Mouse (Mus musculus) gastrocnemius, adult 18-20 months (tissue): ENCODE results near the gene Ndufa13. TPM values are rescaled to one million over a fixed set of nuclear protein-coding genes. Genes with fewer than 3 reads are reported as not detected.

ENCODE experiments used
- DNase-seq: peaks from one replicate; pipeline ENCODE4 v3.0.0; 2021; ENCODE audit warnings: low spot score
- total RNA-seq, 2 experiments: library from RNA; stranded (reverse); gene quantifications; 2 replicates each; pipeline ENCODE4 v1.2.3; 2021

The Ndufa13 gene
- total RNA-seq, 2 experiments from 2014 or later: 347 to 364 TPM

DNA sequence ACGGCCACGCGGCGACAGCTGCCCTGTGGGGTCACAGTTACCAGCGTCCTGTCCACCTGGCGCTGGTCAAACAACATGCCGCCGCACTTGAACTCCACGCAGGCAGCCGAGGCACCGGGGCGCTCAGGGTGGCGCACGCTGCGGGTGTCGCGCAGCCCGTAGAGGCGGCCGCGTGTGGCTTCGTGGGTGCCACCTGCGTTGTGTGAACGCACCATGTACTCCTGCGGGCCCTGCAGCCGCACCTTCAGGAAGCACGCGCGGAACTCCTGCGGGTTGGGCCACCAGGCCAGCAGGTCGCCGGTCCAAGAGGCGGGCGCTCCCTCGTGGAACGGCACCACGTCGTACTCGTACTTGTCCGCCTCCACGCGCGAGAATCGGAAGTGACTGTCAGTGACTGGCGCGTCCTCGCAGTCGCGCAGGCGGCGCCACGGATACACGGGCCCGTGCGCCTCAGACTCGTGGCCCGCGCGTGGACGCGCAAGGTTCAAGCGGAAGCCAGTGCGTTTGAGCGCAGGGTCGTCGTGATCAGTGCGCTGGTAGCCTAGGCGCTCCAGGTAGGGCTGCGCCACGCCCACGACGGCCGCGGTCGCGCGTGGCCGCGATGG, 21.0 kb downstream of the Ndufa13 start:
- no peak for DNase-seq

GRCm38 (mm10) chr8:69880841-69881240, 21.5 kb downstream of the Ndufa13 start:
- DNase-seq: no peak

GRCm38 (mm10) chr8:69879678-69880077, 22.7 kb downstream of the Ndufa13 start:
- DNase-seq: no peak

DNA sequence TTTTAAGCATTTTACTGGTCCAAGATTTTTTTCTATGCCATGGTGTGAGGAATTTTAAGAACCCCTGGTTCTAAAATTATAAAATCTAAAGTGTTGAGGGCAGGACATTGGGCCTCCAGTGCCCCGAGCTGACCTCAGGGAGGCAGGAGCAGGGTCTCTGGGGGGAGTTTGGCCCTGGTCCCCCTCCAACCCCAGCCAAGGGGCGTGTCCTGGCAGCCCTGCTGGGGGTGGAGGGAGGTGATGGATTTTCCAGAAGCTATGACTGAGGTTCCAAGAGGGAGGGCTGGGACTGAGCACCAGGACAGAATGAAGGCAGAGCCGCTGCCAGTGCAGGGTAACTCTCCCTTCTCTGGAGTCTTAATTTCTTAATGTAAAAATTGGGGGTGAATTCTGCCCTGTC, 24.4 kb downstream of the Ndufa13 start:
- DNase-seq: no peak

DNA sequence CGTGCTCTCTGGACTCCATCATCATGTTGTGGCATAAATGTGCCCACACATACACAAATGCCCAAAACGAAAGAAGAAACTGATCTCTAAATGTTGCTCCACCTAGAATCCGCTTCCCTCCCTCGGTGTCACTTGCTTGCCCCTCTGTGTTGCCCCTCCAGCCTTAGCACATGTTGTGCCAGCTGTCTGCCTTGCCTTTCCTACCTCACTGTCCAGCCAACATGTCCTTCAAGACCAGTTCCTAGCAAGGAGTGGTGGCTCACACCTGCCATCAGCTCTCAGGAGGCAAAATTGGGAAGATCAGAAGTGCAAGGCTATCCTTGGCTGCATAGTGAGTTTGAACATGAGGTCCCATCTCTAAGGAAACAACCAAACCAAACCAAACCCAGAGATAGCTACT, 25.0 kb downstream of the Ndufa13 start:
- DNase-seq: no peak

- DNase-seq: no peak
Measured at GRCm38 (mm10) chr8:69876967-69877366, 25.4 kb downstream of the Ndufa13 start.

DNA sequence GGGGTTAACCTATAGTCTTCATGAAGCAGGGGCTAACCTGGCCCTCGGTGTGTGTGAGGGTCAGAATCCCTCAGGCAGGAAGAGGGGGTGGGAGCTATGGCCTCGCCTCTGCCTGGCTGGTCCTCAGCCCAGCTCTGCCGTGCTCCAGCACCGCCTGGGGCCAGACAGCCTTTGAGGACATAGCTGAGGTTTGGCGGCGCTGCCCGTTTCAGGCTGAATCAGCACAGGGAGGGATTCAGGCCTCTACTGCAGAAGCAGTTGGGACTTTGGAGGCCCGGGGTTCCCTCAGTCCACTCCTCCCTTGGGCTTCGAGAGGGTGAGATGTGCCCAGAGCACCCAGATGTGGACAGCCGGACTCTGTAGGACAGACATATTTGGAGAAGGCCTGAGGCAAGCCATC, 26.3 kb downstream of the Ndufa13 start:
- DNase-seq: no peak

- peak; percentile 69 for DNase-seq
Measured at GRCm38 (mm10) chr8:69874654-69875053, 27.7 kb downstream of the Ndufa13 start.

DNA sequence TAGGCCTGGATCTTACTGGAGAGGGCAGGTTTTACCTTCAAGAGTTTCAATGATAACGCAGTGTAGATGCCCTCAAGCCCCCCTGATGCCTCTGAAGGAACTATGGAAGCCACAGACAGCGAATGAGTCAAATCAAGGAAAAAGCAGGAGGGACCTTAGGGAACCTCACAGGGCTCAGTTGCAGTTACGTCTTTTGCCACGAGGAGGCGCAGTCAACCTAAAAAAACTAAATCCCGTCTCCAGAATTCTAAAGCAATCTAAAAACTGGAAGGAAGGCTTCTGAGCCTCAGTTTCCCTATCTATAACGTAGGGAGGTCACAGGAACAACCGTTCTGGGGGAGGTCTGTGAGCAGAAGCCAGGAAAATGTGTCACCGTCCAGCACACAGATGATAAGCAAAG, 28.2 kb downstream of the Ndufa13 start:
- peak; percentile 61 for DNase-seq

GRCm38 (mm10) chr8:69870907-69871306, 31.5 kb downstream of the Ndufa13 start:
- DNase-seq: no peak

DNA sequence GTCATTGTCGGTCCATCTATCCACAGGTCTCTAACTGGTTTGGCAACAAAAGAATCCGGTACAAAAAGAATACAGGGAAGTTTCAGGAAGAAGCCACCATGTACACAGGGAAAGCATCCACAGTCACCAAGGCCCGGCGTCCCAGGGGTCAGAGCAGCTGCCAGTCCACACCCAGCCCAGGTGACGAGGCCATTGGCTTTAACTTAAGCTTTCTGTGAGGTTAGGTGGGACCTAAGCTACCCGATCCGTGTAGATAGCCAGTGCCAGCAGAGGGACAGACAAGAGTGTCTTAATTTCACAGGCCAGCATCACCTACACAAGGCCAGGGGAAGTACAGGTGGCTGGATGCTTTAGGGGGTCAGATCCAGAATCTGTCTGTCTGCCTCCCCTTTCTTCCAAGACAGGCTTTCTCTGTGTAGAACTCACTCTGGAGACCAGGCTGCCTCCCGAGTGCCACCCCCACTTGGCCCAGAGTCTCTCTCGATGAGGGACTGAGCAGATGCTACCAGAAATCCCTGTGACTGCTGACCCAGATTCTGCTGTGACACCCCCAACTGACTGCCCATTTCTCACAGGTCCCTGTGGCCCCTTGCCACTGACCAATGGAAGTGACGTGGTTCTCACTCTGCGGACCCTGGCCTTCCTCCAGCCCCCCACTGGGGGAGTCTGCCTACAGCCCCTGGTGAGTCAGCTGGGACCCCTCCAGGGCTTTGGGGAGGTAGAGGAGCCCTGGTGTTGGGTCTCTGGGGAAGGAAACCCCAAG, 32.2 kb downstream of the Ndufa13 start:
- no peak for DNase-seq

DNA sequence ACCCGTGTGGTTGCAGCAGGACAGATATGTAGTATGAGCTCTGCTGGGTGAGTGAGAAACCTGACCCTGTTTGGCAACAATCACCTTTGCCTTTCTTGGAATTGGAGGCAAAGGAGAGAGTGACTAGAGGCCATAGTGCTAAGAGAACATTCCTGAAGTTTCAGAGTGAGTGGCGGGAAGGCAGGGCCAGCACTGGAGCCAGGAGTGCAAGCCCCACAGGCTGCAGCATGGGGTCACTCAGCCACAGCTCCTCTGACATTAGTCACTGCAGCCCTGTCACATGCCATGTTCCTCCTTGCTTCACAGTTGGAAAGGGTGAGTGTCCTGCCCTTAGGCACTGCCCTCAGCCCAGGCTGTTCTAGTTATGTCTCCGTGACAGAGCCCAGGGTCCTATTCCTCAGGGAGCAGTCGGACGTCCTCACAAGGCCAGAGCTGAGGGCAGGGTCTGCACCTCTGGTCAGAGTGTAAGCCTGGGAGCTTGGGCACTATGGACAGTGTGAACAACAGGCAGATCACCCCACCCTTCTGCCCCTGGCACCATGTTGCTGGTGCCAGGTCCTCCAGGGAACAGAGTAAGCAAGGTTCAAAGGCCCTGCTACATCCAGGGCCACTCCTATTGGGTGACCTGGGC, 34.5 kb downstream of the Ndufa13 start:
- peak; percentile 30 for DNase-seq

DNA sequence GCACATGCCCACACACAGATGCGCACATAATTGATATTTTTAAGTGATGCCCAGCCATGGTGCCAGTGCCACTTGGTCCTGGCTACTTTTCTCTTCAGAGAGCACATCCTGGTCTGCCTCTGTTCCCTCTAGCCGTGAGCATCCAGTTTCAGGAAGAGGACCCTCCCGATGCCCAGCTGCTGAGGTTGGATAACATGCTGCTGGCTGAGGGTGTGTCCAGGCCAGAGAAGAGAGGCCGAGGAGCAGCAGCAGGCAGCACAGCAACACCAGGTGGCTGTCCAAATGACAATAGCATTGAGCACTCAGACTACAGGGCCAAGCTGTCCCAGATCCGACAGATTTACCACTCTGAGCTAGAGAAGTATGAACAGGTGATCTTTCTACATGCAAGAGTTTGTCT, 38.2 kb downstream of the Ndufa13 start:
- DNase-seq: no peak

GRCm38 (mm10) chr8:69863387-69864020, 38.9 kb downstream of the Ndufa13 start:
- DNase-seq: no peak

GRCm38 (mm10) chr8:69861251-69861650, 41.1 kb downstream of the Ndufa13 start:
- DNase-seq: no peak

DNA sequence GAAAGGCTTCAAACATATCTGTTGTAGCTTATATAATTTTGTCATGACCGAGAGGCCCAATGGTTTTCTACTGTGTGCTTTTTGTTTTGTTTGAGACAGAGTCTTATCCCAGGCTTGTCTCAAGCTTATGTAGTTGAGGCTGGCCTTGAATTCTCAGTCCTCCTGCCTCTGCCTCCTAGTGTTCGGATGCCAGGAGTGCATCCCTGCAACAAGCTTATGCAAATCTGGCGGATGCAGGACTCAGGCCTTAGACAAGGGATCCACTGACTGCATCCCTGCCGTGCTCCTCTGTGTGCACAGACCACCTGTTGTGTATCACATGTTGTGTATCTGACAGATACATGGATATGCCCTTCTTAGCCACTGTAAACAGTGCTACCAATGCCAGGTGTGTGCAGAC, 41.6 kb downstream of the Ndufa13 start:
- DNase-seq: no peak

- no peak for DNase-seq
Measured at GRCm38 (mm10) chr8:69853869-69854268, 48.5 kb downstream of the Ndufa13 start.

DNA sequence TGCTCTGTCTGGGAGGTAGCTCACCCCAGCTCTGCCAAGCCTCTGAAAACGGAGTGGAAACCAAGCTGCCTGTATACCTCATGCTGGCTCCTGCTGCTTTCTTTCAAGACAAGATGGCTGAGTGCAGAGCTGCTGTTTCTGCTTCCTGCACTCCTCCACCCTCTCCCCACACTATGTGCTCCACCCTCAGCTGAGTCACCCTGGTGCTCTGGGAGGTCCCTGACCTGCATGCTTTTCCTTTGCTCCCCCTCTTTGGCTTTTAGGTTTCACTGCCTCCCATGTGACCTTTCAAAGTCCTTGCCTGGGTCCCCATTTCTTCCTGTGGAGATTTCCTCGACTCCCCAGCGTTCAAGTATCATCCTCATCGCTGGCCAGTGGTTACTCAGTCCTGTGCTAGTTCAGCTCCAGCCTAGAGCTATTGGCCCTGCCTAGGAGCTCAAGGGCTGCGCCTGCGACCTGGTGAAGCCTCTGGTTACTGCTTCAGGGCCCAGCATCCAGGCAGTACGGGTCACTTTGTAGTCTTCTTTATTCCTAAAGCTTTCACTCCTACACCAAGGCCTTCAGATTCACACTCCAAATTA, 51.3 kb downstream of the Ndufa13 start:
- no peak for DNase-seq

DNA sequence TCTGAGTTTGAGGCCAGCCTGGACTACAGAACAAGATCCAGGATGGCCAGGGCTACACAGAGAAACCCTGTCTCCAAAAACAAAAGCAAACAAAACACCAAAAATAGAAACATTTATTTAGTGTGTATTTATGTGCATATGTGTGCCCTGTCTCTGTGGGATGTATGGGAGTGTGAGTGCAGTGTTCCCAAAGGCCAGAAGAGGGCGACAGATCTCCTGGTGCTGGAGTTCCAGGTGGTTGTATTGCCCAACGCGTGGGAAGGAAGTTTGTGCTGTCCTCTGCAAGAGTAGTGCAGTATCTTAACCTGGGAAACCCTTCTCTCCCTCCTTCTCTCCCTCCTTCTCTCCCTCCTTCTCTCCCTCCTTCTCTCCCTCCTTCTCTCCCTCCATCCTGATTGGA, 52.5 kb downstream of the Ndufa13 start:
- DNase-seq: no peak

GRCm38 (mm10) chr8:69848951-69849350, 53.4 kb downstream of the Ndufa13 start:
- DNase-seq: peak; percentile 18

DNA sequence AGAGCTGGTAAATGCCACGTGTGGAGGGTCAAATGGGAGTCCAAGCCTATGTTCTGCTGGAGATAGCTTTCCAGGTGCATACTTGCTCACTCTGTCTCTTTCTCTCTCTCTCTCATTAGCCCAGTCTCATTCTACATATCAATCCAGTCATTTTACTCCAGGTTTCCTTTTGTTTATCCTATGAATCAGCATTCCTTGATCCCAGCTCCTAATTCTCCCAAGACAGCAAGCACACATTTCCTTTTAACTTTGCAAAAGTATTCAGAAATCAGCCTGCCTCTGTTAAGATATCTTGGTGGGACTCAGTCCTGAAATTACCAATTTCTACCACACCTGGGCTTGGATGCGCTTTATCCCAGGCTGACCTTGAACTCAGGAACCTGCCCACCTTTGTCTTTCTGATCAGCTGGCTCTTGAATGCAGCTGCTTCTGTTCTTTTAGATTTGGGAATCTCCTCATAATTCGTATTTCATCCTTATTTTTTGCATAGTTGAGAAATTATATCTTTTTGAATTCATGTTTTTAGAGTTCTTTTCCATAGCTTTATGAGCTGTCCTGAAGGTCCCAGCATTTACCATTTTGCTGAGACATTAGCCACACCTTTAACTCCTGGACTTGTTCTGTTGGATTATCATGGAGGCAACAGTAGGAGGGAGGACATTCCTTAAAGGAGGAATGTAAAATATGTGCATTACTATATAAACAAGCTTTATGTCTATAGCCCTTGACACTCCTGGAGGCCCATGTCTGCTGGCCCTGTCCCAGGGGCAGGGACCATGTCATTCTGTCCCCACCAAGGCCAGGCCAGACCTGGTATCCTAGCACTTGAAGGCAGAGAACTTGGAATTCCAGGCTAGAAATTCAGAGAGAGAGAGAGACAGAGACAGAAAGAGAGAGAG, 54.9 kb downstream of the Ndufa13 start:
- DNase-seq: no peak
